Mouse (Mus musculus) heart, embryonic 14.5 days (tissue): ENCODE data around the gene Ncoa4. TPM values are rescaled to one million over a fixed set of nuclear protein-coding genes. Genes with fewer than 3 reads are reported as not detected.
A peak's percentile ranks its signal among the peaks of the same experiment; 100 is the strongest.
"Not testable (repeated sequence)": the region's sequence is repeated elsewhere in the genome, so short reads cannot be mapped to it uniquely, and the experiment has no call there.

Experiments used
- ATAC-seq: fragments of 200-750 bp; cut with Nextera tagmentation; 2 replicates; pipeline ENCODE4 v1.8.0; 2017; ENCODE audit warnings: low read depth, moderate TSS enrichment; ENCODE audit not compliant: insufficient number of reproducible peaks, insufficient read depth, low FRiP score
- H3K27ac ChIP-seq, 2 experiments: fragments of 200-500 bp in 1 of 2; fragments of 300-500 bp in 1 of 2; sonication (generic) in 1 of 2; replicated peaks in 1 of 2; 2 replicates each; pipeline ENCODE4 v1.5.1; 2012 to 2014; ENCODE audit warnings: low read depth in 2 of 2, low read length in 2 of 2, control low read depth in 1 of 2, mild to moderate bottlenecking in 1 of 2, mixed read lengths in 1 of 2; ENCODE audit not compliant: control insufficient read depth in 1 of 2, insufficient read depth in 1 of 2
- H3K27me3 ChIP-seq: fragments of 300-500 bp; sonication (generic); 2 replicates; pipeline ENCODE4 v1.6.1; 2014; ENCODE audit warnings: mild to moderate bottlenecking, low read length, control low read depth; ENCODE audit not compliant: control insufficient read depth, insufficient read depth
- H3K36me3 ChIP-seq: fragments of 300-500 bp; sonication (generic); 2 replicates; pipeline ENCODE4 v1.6.1; 2014; ENCODE audit warnings: mild to moderate bottlenecking, control low read depth, low read length, mixed read lengths; ENCODE audit not compliant: control insufficient read depth, insufficient read depth
- H3K4me1 ChIP-seq, 2 experiments: fragments of 200-500 bp in 1 of 2; fragments of 300-500 bp in 1 of 2; sonication (generic) in 1 of 2; 2 replicates each; pipeline ENCODE4 v1.6.1; 2012 to 2014; ENCODE audit warnings: low read length in 2 of 2, control low read depth in 1 of 2, mixed read lengths in 1 of 2; ENCODE audit not compliant: control insufficient read depth in 2 of 2, insufficient read depth in 2 of 2
- H3K4me2 ChIP-seq: fragments of 300-500 bp; sonication (generic); 2 replicates; pipeline ENCODE4 v1.6.1; 2014; ENCODE audit warnings: mild to moderate bottlenecking, low read length
- H3K4me3 ChIP-seq, 2 experiments: fragments of 200-500 bp in 1 of 2; fragments of 300-500 bp in 1 of 2; sonication (generic) in 1 of 2; 2 replicates each; pipeline ENCODE4 v1.5.1; 2012 to 2014; ENCODE audit warnings: low read length in 2 of 2, mild to moderate bottlenecking in 2 of 2, control low read depth in 1 of 2, low read depth in 1 of 2, moderate library complexity in 1 of 2; ENCODE audit not compliant: control insufficient read depth in 1 of 2, insufficient read depth in 1 of 2
- H3K9ac ChIP-seq: fragments of 300-500 bp; sonication (generic); 2 replicates; pipeline ENCODE4 v1.6.1; 2014; ENCODE audit warnings: mild to moderate bottlenecking, low read length
- H3K9me3 ChIP-seq: fragments of 300-500 bp; sonication (generic); 2 replicates; pipeline ENCODE4 v1.6.1; 2016; ENCODE audit warnings: low read length, control low read depth; ENCODE audit not compliant: control insufficient read depth
- WGBS: fragments of 180-500 bp; shearing (Covaris S2); extraction: QIAGEN DNeasy Blood & Tissue Kit; methylation state at CpG from one replicate; pipeline ENCODE4 v1.1.7; 2014; 5-methylcytosine and 5-hydroxymethylcytosine counted together
- polyA plus RNA-seq: library from polyadenylated mRNA; unstranded; fragments of >200 nt; fragmentation: Nextera tagmentation; extraction: Ambion mirVana; gene quantifications from 2 replicates; pipeline ENCODE4 v1.2.1, GENCODE M21; 2014

The Ncoa4 gene
- 124 and 147 TPM in 2 replicates for polyA plus RNA-seq

GRCm38 (mm10) chr14:32159690-32160246 is at the start of gene Ncoa4:
TSS of gene Ncoa4 (plus strand) at chr14:32159865.
- Histone ChIP-seq H3K27me3 (no peaks in the 10 kb centered on the region), H3K27ac (peak within 1 kb of the TSS; percentile 77 to 91), H3K36me3 (no peaks in the 10 kb centered on the region), H3K9me3 (no peaks in the 10 kb centered on the region), H3K4me3 (peak within 1 kb of the TSS; percentile 88 to 94), H3K4me2 (peak within 1 kb of the TSS; percentile 89), H3K9ac (peak within 1 kb of the TSS; percentile 97), H3K4me1 (peaks cover 6 to 19% of the 10 kb centered on the region in 2 experiments)
- under 1% methylated on average over 40 of the region's 40 CpGs for WGBS
- peak; percentile 95 for ATAC-seq

GRCm38 (mm10) chr14:32112124-32112523 is 47.5 kb upstream of the Ncoa4 start:
- not testable (repeated sequence) for ATAC-seq, H3K27ac ChIP-seq, H3K4me3 ChIP-seq, H3K9me3 ChIP-seq, H3K27me3 ChIP-seq, H3K9ac ChIP-seq, H3K36me3 ChIP-seq, H3K4me2 ChIP-seq, H3K4me1 ChIP-seq
- 91% methylated on average over 9 of the region's 10 CpGs for WGBS

GRCm38 (mm10) chr14:32120940-32121919 is 38.4 kb upstream of the Ncoa4 start:
- Histone ChIP-seq H3K4me3 (no peak overlapping the region), H3K36me3 (no peaks in the 10 kb centered on the region), H3K27me3 (no peaks in the 10 kb centered on the region), H3K27ac (peak overlapping the region in 1 of 2 experiments; percentile 37; a peak in 1 of 4 replicates), H3K9me3 (no peaks in the 10 kb centered on the region), H3K4me2 (no peak overlapping the region), H3K9ac (no peak overlapping the region), H3K4me1 (no peaks in the 10 kb centered on the region)
- 67% methylated on average over 11 of the region's 11 CpGs for WGBS
- no peak for ATAC-seq

GRCm38 (mm10) chr14:32121920-32122315 is 37.7 kb upstream of the Ncoa4 start:
- Histone ChIP-seq H3K9ac (no peak overlapping the region), H3K4me3 (no peak overlapping the region), H3K4me1 (no peaks in the 10 kb centered on the region), H3K9me3 (no peaks in the 10 kb centered on the region), H3K27me3 (no peaks in the 10 kb centered on the region), H3K36me3 (no peaks in the 10 kb centered on the region), H3K4me2 (no peak overlapping the region), H3K27ac (no peak overlapping the region)
- 40% methylated on average over 2 of the region's 2 CpGs for WGBS
- no peak for ATAC-seq

- no peaks in the 10 kb centered on the region for H3K4me1 ChIP-seq
- WGBS, result 71% methylated on average over 3 of the region's 3 CpGs
- H3K9ac ChIP-seq, result no peak overlapping the region
- no peaks in the 10 kb centered on the region for H3K9me3 ChIP-seq
- H3K36me3 ChIP-seq, result no peaks in the 10 kb centered on the region
- no peak overlapping the region for H3K4me2 ChIP-seq
- no peak overlapping the region for H3K4me3 ChIP-seq
- no peak for ATAC-seq
- H3K27ac ChIP-seq, result no peak overlapping the region
- H3K27me3 ChIP-seq, result no peaks in the 10 kb centered on the region
These were observed 35.4 kb upstream of the Ncoa4 start for GRCm38 (mm10) chr14:32124261-32124660.

GRCm38 (mm10) chr14:32125256-32125655 is 34.4 kb upstream of the Ncoa4 start:
- not testable (repeated sequence) for H3K9ac ChIP-seq, H3K4me2 ChIP-seq, H3K27me3 ChIP-seq, H3K4me3 ChIP-seq, H3K9me3 ChIP-seq, H3K36me3 ChIP-seq, H3K4me1 ChIP-seq, H3K27ac ChIP-seq, ATAC-seq
- WGBS, result 77% methylated on average over 5 of the region's 5 CpGs

GRCm38 (mm10) chr14:32128409-32128808 is 31.3 kb upstream of the Ncoa4 start:
- 68% methylated on average over 5 of the region's 5 CpGs for WGBS
- Histone ChIP-seq H3K36me3 (no peaks in the 10 kb centered on the region), H3K9ac (no peak overlapping the region), H3K4me2 (no peak overlapping the region), H3K4me1 (peaks cover 2% of the 10 kb centered on the region in 2 experiments; a peak in 1 of 4 replicates), H3K27ac (no peak overlapping the region), H3K27me3 (no peaks in the 10 kb centered on the region), H3K9me3 (no peaks in the 10 kb centered on the region), H3K4me3 (no peak overlapping the region)
- ATAC-seq, result no peak
